Mouse (Mus musculus): ENCODE data around the gene Rex1bd. TPM values are rescaled to one million over a fixed set of nuclear protein-coding genes. Genes with fewer than 3 reads are reported as not detected.

Gene Rex1bd
- polyA plus RNA-seq, 1 experiment from 2014 or later = 138 TPM

- peaks cover 42% of the 10 kb centered on the region in 2 experiments for H3K4me1 ChIP-seq (ENCODE audit: control insufficient read depth in 2 of 2, insufficient read depth in 2 of 2, low read length in 2 of 2)
- H3K4me3 ChIP-seq (ENCODE audit: control insufficient read depth in 1 of 2, insufficient read depth in 1 of 2, low read depth in 1 of 2, low read length in 2 of 2) = no peak overlapping the region
- 0 out of 2 replicates have a peak overlapping the region, but pooled peaks have one; percentile 36 for H3K9ac ChIP-seq (ENCODE audit: low read length)
- H3K27me3 ChIP-seq (ENCODE audit: control insufficient read depth, insufficient read depth, low read length) = no peaks in the 10 kb centered on the region
- peak overlapping the region; percentile 47 to 74 for H3K27ac ChIP-seq (replicated peaks in 1 of 2; ENCODE audit: control insufficient read depth in 1 of 2, insufficient read depth in 1 of 2, low read depth in 2 of 2, low read length in 2 of 2)
- 27% methylated on average over 10 of the region's 10 CpGs for WGBS
- peak; percentile 31; the same call in 1 of the 2 replicates for ATAC-seq (ENCODE audit: insufficient number of reproducible peaks, insufficient read depth, low FRiP score, low read depth)
- peak overlapping the region; percentile 19 for H3K4me2 ChIP-seq (ENCODE audit: low read length)
- H3K9me3 ChIP-seq (ENCODE audit: control insufficient read depth, low read length) = no peaks in the 10 kb centered on the region
- H3K36me3 ChIP-seq (ENCODE audit: control insufficient read depth, insufficient read depth, low read length) = no peaks in the 10 kb centered on the region
Observed at GRCm38 (mm10) chr8:70469295-70469916, 37.1 kb downstream of the Rex1bd start.

GRCm38 (mm10) chr8:70468733-70469132 is 37.8 kb downstream of the Rex1bd start:
- ATAC-seq (ENCODE audit: insufficient number of reproducible peaks, insufficient read depth, low FRiP score, low read depth) = no peak
- Histone ChIP-seq H3K27ac (replicated peaks in 1 of 2; ENCODE audit: control insufficient read depth in 1 of 2, insufficient read depth in 1 of 2, low read depth in 2 of 2, low read length in 2 of 2) (peak overlapping the region in 1 of 2 experiments; percentile 74; a peak in 2 of 4 replicates), H3K9me3 (ENCODE audit: control insufficient read depth, low read length) (no peaks in the 10 kb centered on the region), H3K9ac (ENCODE audit: low read length) (no peak overlapping the region), H3K4me3 (ENCODE audit: control insufficient read depth in 1 of 2, insufficient read depth in 1 of 2, low read depth in 1 of 2, low read length in 2 of 2) (no peak overlapping the region), H3K36me3 (ENCODE audit: control insufficient read depth, insufficient read depth, low read length) (no peaks in the 10 kb centered on the region), H3K4me1 (ENCODE audit: control insufficient read depth in 2 of 2, insufficient read depth in 2 of 2, low read length in 2 of 2) (peaks cover 42% of the 10 kb centered on the region in 2 experiments), H3K27me3 (ENCODE audit: control insufficient read depth, insufficient read depth, low read length) (no peaks in the 10 kb centered on the region), H3K4me2 (ENCODE audit: low read length) (no peak overlapping the region)
- 85% methylated on average over 4 of the region's 4 CpGs for WGBS

- no peaks in the 10 kb centered on the region for H3K27me3 ChIP-seq (ENCODE audit: control insufficient read depth, insufficient read depth, low read length)
- H3K4me1 ChIP-seq (ENCODE audit: control insufficient read depth in 2 of 2, insufficient read depth in 2 of 2, low read length in 2 of 2) = peaks cover 42% of the 10 kb centered on the region in 2 experiments
- WGBS = 58% methylated on average over 1 of the region's 1 CpGs
- no peak overlapping the region for H3K4me3 ChIP-seq (ENCODE audit: control insufficient read depth in 1 of 2, insufficient read depth in 1 of 2, low read depth in 1 of 2, low read length in 2 of 2)
- H3K9me3 ChIP-seq (ENCODE audit: control insufficient read depth, low read length) = no peaks in the 10 kb centered on the region
- ATAC-seq (ENCODE audit: insufficient number of reproducible peaks, insufficient read depth, low FRiP score, low read depth) = no peak
- no peak overlapping the region for H3K27ac ChIP-seq (replicated peaks in 1 of 2; ENCODE audit: control insufficient read depth in 1 of 2, insufficient read depth in 1 of 2, low read depth in 2 of 2, low read length in 2 of 2)
- no peak overlapping the region for H3K9ac ChIP-seq (ENCODE audit: low read length)
- no peak overlapping the region for H3K4me2 ChIP-seq (ENCODE audit: low read length)
- no peaks in the 10 kb centered on the region for H3K36me3 ChIP-seq (ENCODE audit: control insufficient read depth, insufficient read depth, low read length)
Observed at GRCm38 (mm10) chr8:70467907-70468306, 38.6 kb downstream of the Rex1bd start.

- Histone ChIP-seq H3K4me3 (ENCODE audit: control insufficient read depth in 1 of 2, insufficient read depth in 1 of 2, low read depth in 1 of 2, low read length in 2 of 2) (no peak overlapping the region), H3K27ac (replicated peaks in 1 of 2; ENCODE audit: control insufficient read depth in 1 of 2, insufficient read depth in 1 of 2, low read depth in 2 of 2, low read length in 2 of 2) (no peak overlapping the region), H3K9me3 (ENCODE audit: control insufficient read depth, low read length) (no peaks in the 10 kb centered on the region), H3K9ac (ENCODE audit: low read length) (no peak overlapping the region), H3K4me2 (ENCODE audit: low read length) (no peak overlapping the region), H3K4me1 (ENCODE audit: control insufficient read depth in 2 of 2, insufficient read depth in 2 of 2, low read length in 2 of 2) (peaks cover 42% of the 10 kb centered on the region in 2 experiments), H3K36me3 (ENCODE audit: control insufficient read depth, insufficient read depth, low read length) (no peaks in the 10 kb centered on the region), H3K27me3 (ENCODE audit: control insufficient read depth, insufficient read depth, low read length) (no peaks in the 10 kb centered on the region)
- WGBS = 66% methylated on average over 5 of the region's 5 CpGs
- ATAC-seq (ENCODE audit: insufficient number of reproducible peaks, insufficient read depth, low FRiP score, low read depth) = no peak
Observed at GRCm38 (mm10) chr8:70467229-70467725, 39.3 kb downstream of the Rex1bd start.

GRCm38 (mm10) chr8:70466771-70467170 is 39.8 kb downstream of the Rex1bd start:
- no peaks in the 10 kb centered on the region for H3K9me3 ChIP-seq (ENCODE audit: control insufficient read depth, low read length)
- ATAC-seq (ENCODE audit: insufficient number of reproducible peaks, insufficient read depth, low FRiP score, low read depth) = no peak
- no peak overlapping the region for H3K9ac ChIP-seq (ENCODE audit: low read length)
- no peak overlapping the region for H3K4me3 ChIP-seq (ENCODE audit: control insufficient read depth in 1 of 2, insufficient read depth in 1 of 2, low read depth in 1 of 2, low read length in 2 of 2)
- H3K27ac ChIP-seq (replicated peaks in 1 of 2; ENCODE audit: control insufficient read depth in 1 of 2, insufficient read depth in 1 of 2, low read depth in 2 of 2, low read length in 2 of 2) = no peak overlapping the region
- WGBS = 44% methylated on average over 11 of the region's 11 CpGs
- peaks cover 46 to 47% of the 10 kb centered on the region in 2 experiments for H3K4me1 ChIP-seq (ENCODE audit: control insufficient read depth in 2 of 2, insufficient read depth in 2 of 2, low read length in 2 of 2)
- H3K4me2 ChIP-seq (ENCODE audit: low read length) = no peak overlapping the region
- no peaks in the 10 kb centered on the region for H3K27me3 ChIP-seq (ENCODE audit: control insufficient read depth, insufficient read depth, low read length)
- H3K36me3 ChIP-seq (ENCODE audit: control insufficient read depth, insufficient read depth, low read length) = no peaks in the 10 kb centered on the region

GRCm38 (mm10) chr8:70466305-70466704 is 40.2 kb downstream of the Rex1bd start:
- H3K4me1 ChIP-seq (ENCODE audit: control insufficient read depth in 2 of 2, insufficient read depth in 2 of 2, low read length in 2 of 2) = peaks cover 50 to 51% of the 10 kb centered on the region in 2 experiments
- WGBS = 81% methylated on average over 4 of the region's 4 CpGs
- no peaks in the 10 kb centered on the region for H3K9me3 ChIP-seq (ENCODE audit: control insufficient read depth, low read length)
- H3K9ac ChIP-seq (ENCODE audit: low read length) = no peak overlapping the region
- no peaks in the 10 kb centered on the region for H3K27me3 ChIP-seq (ENCODE audit: control insufficient read depth, insufficient read depth, low read length)
- no peaks in the 10 kb centered on the region for H3K36me3 ChIP-seq (ENCODE audit: control insufficient read depth, insufficient read depth, low read length)
- no peak for ATAC-seq (ENCODE audit: insufficient number of reproducible peaks, insufficient read depth, low FRiP score, low read depth)
- no peak overlapping the region for H3K27ac ChIP-seq (replicated peaks in 1 of 2; ENCODE audit: control insufficient read depth in 1 of 2, insufficient read depth in 1 of 2, low read depth in 2 of 2, low read length in 2 of 2)
- H3K4me2 ChIP-seq (ENCODE audit: low read length) = no peak overlapping the region
- H3K4me3 ChIP-seq (ENCODE audit: control insufficient read depth in 1 of 2, insufficient read depth in 1 of 2, low read depth in 1 of 2, low read length in 2 of 2) = no peak overlapping the region

GRCm38 (mm10) chr8:70465701-70466100 is 40.9 kb downstream of the Rex1bd start:
- no peak overlapping the region for H3K9ac ChIP-seq (ENCODE audit: low read length)
- ATAC-seq (ENCODE audit: insufficient number of reproducible peaks, insufficient read depth, low FRiP score, low read depth) = no peak

GRCm38 (mm10) chr8:70464162-70464561 is 42.4 kb downstream of the Rex1bd start:
- Histone ChIP-seq H3K36me3 (ENCODE audit: control insufficient read depth, insufficient read depth, low read length) (no peaks in the 10 kb centered on the region), H3K4me2 (ENCODE audit: low read length) (no peak overlapping the region), H3K9me3 (ENCODE audit: control insufficient read depth, low read length) (no peaks in the 10 kb centered on the region), H3K9ac (ENCODE audit: low read length) (no peak overlapping the region), H3K27ac (replicated peaks in 1 of 2; ENCODE audit: control insufficient read depth in 1 of 2, insufficient read depth in 1 of 2, low read depth in 2 of 2, low read length in 2 of 2) (no peak overlapping the region), H3K4me3 (ENCODE audit: control insufficient read depth in 1 of 2, insufficient read depth in 1 of 2, low read depth in 1 of 2, low read length in 2 of 2) (no peak overlapping the region), H3K4me1 (ENCODE audit: control insufficient read depth in 2 of 2, insufficient read depth in 2 of 2, low read length in 2 of 2) (peaks cover 48 to 51% of the 10 kb centered on the region in 2 experiments), H3K27me3 (ENCODE audit: control insufficient read depth, insufficient read depth, low read length) (no peaks in the 10 kb centered on the region)
- no peak for ATAC-seq (ENCODE audit: insufficient number of reproducible peaks, insufficient read depth, low FRiP score, low read depth)
- 83% methylated on average over 6 of the region's 6 CpGs for WGBS

More at GRCm38 (mm10) chr8:70465701-70466100, 40.9 kb downstream of the Rex1bd start:
- no peaks in the 10 kb centered on the region for H3K36me3 ChIP-seq (ENCODE audit: control insufficient read depth, insufficient read depth, low read length)
- H3K4me2 ChIP-seq (ENCODE audit: low read length) = no peak overlapping the region
- WGBS = 95% methylated on average over 4 of the region's 4 CpGs
- H3K4me3 ChIP-seq (ENCODE audit: control insufficient read depth in 1 of 2, insufficient read depth in 1 of 2, low read depth in 1 of 2, low read length in 2 of 2) = no peak overlapping the region
- no peak overlapping the region for H3K27ac ChIP-seq (replicated peaks in 1 of 2; ENCODE audit: control insufficient read depth in 1 of 2, insufficient read depth in 1 of 2, low read depth in 2 of 2, low read length in 2 of 2)
- peaks cover 51 to 57% of the 10 kb centered on the region in 2 experiments for H3K4me1 ChIP-seq (ENCODE audit: control insufficient read depth in 2 of 2, insufficient read depth in 2 of 2, low read length in 2 of 2)
- H3K27me3 ChIP-seq (ENCODE audit: control insufficient read depth, insufficient read depth, low read length) = no peaks in the 10 kb centered on the region
- no peaks in the 10 kb centered on the region for H3K9me3 ChIP-seq (ENCODE audit: control insufficient read depth, low read length)
